Mouse (Mus musculus) hindbrain, embryonic 14.5 days (tissue): ENCODE data around the gene Usp15. TPM values are rescaled to one million over a fixed set of nuclear protein-coding genes. Genes with fewer than 3 reads are reported as not detected.

Experiments
- ATAC-seq: fragments of 200-750 bp; cut with Nextera tagmentation; 2 replicates; pipeline ENCODE4 v1.8.0; 2017; ENCODE audit warnings: moderate number of reproducible peaks, mild to moderate bottlenecking, moderate TSS enrichment, moderate library complexity; ENCODE audit not compliant: low FRiP score
- DNase-seq: peaks from one replicate; pipeline ENCODE4 v3.0.0-alpha.2; 2015; ENCODE audit warnings: low spot score
- H3K27ac ChIP-seq: fragments of 300-500 bp; sonication (generic); 2 replicates; pipeline ENCODE4 v1.5.1; 2014; ENCODE audit warnings: mild to moderate bottlenecking, moderate library complexity
- H3K27me3 ChIP-seq: fragments of 300-500 bp; sonication (generic); 2 replicates; pipeline ENCODE4 v1.6.1; 2014; ENCODE audit warnings: mild to moderate bottlenecking, low read length, mixed read lengths; ENCODE audit not compliant: control insufficient read depth, insufficient read depth
- H3K36me3 ChIP-seq: fragments of 300-500 bp; sonication (generic); replicated peaks from 2 replicates; pipeline ENCODE4 v1.6.1; 2014; ENCODE audit not compliant: control insufficient read depth, insufficient read depth
- H3K4me1 ChIP-seq: fragments of 300-500 bp; sonication (generic); replicated peaks from 2 replicates; pipeline ENCODE4 v1.6.1; 2014; ENCODE audit warnings: antibody characterized with exemption, low read length, mixed read lengths; ENCODE audit not compliant: control insufficient read depth, insufficient read depth
- H3K4me2 ChIP-seq: fragments of 300-500 bp; sonication (generic); replicated peaks from 2 replicates; pipeline ENCODE4 v1.6.1; 2014; ENCODE audit warnings: mild to moderate bottlenecking, moderate library complexity
- H3K4me3 ChIP-seq: fragments of 300-500 bp; sonication (generic); replicated peaks from 2 replicates; pipeline ENCODE4 v1.5.1; 2014; ENCODE audit warnings: mild to moderate bottlenecking, low read length
- H3K9ac ChIP-seq: fragments of 300-500 bp; sonication (generic); 2 replicates; pipeline ENCODE4 v1.6.1; 2014
- H3K9me3 ChIP-seq: fragments of 300-500 bp; sonication (generic); 2 replicates; pipeline ENCODE4 v1.6.1; 2016; ENCODE audit warnings: low read length; ENCODE audit not compliant: control insufficient read depth
- WGBS: fragments of 180-500 bp; shearing (Covaris S2); extraction: QIAGEN DNeasy Blood & Tissue Kit; methylation state at CpG from one replicate; pipeline ENCODE4 v1.1.7; 2014; 5-methylcytosine and 5-hydroxymethylcytosine counted together
- polyA plus RNA-seq: library from polyadenylated mRNA; unstranded; fragments of >200 nt; fragmentation: Nextera tagmentation; extraction: Ambion mirVana; gene quantifications from 2 replicates; pipeline ENCODE4 v1.2.1, GENCODE M21; 2014

The Usp15 gene
- polyA plus RNA-seq, 1 experiment from 2014 or later, result 99.7 TPM

DNA sequence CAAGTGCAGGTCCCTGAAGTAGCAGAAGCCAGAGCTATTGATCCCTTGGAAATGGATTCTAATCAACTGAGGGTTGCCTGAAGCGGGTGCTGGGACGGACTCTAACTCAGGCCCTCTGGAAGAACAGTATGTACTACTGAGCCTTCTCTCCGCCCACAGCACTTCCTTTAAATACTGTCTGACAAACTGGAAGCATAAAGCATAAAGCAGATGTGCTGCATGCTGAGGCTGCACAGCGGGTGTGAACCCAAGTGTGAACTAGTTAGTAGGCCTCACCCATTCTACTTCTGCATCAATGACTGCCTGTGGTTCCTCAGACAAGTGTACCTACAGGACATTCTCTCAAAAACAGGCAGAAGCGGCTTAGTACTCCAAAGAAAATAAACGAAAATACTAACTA, 41.0 kb downstream of the Usp15 start:
- Histone ChIP-seq H3K36me3 (peaks cover 36% of the 10 kb centered on the region), H3K27me3 (no peaks in the 10 kb centered on the region), H3K27ac (no peak overlapping the region), H3K4me1 (no peaks in the 10 kb centered on the region), H3K4me3 (no peak overlapping the region), H3K9me3 (no peaks in the 10 kb centered on the region), H3K9ac (no peak overlapping the region), H3K4me2 (no peak overlapping the region)
- no peak for ATAC-seq
- no peak for DNase-seq
- WGBS, result 94% methylated on average over 6 of the region's 6 CpGs

DNA sequence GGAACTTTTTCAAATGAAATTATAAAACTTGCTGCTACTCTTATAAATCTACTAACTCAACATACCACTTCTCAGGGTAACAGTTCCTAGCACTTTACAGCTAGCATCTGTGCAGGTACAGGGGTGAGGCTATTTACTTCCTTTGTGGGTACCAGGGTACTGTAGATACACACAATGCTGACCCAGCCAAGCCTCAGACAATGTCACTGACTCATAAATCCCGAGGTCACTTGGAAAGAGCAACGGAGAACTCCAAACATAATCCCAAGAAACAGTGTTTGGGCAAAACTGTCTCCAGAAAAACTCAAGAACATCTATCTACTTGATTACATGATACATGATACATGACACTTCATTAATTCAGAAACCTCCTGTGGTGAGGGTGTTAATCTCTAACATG, 43.5 kb downstream of the Usp15 start:
- 90% methylated on average over 2 of the region's 2 CpGs for WGBS
- H3K9ac ChIP-seq, result no peak overlapping the region

DNA sequence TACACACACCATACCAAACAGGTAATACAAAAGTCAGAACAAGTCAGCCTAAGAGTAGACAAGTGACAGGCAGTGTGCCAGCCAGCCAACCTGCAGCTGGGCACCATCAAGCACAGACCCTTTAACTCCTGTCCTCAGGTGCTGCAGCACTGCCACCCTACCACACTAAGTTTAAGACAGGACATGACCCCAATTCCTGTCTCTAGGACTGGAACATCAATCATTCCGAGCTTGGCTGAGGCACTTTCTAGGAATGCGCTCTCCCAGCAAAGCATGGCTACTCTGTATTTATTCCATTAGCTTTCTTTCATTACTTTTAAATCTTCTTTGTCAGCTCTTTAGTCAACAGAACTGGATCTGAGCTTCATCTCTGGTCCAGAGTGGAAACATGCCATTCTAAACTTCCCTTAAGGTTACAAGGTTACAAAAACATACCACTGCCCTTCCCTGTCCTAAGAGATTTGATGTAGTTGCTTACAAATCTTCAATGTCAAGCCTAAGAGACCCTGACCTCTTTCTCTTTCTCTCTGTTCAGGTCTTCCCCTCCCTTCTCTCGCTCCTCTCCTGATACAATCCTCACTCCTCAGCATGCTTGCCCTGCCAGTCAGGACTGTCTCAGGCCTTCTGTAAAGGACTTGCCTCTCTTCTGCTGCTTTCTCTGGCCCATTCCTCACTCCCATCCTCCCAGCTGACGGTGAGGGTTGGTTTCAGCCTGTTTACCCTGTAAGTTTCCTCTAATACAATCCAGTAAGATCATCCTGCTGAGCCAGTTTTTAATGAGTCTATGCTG, 48.6 kb downstream of the Usp15 start:
- H3K9ac ChIP-seq, result no peak overlapping the region
- WGBS, result 80% methylated on average over 4 of the region's 4 CpGs
- no peak overlapping the region for H3K27ac ChIP-seq
- ATAC-seq, result no peak
- H3K27me3 ChIP-seq, result no peaks in the 10 kb centered on the region
- no peak for DNase-seq
- H3K36me3 ChIP-seq, result peaks cover 30% of the 10 kb centered on the region
- no peaks in the 10 kb centered on the region for H3K9me3 ChIP-seq
- H3K4me2 ChIP-seq, result no peak overlapping the region
- no peak overlapping the region for H3K4me3 ChIP-seq
- H3K4me1 ChIP-seq, result no peaks in the 10 kb centered on the region

More for the DNA sequence above, 43.5 kb downstream of the Usp15 start:
- H3K9me3 ChIP-seq, result no peaks in the 10 kb centered on the region
- H3K27me3 ChIP-seq, result no peaks in the 10 kb centered on the region
- DNase-seq (no peak), ATAC-seq (no peak)
- H3K36me3 ChIP-seq, result peaks cover 25% of the 10 kb centered on the region
- no peak overlapping the region for H3K4me3 ChIP-seq
- H3K4me2 ChIP-seq, result no peak overlapping the region
- no peaks in the 10 kb centered on the region for H3K4me1 ChIP-seq
- H3K27ac ChIP-seq, result no peak overlapping the region

DNA sequence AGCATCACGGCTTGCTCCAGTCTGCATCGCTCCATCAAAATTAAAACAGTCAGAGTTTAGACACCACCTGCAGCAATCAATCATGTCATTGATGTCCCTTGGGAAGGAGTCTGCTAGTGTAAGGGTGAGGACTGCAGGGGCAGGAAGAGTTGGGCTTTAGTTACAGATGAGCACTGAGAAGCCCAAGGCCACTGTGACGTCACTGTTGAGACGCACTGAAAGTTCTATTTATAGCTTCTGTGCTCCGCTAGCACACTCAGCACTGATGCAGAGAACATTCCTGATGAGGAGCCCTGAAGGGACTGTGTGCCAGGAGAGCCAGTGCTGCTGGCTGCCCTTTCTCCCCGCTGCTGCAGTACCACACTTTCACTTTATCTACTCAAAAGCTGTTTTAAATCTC, 49.6 kb downstream of the Usp15 start:
- no peak overlapping the region for H3K27ac ChIP-seq
- ATAC-seq (0 out of 2 replicates have a peak, but pooled peaks have one; percentile 34), DNase-seq (peak; percentile 32)
- WGBS, result 43% methylated on average over 6 of the region's 6 CpGs
- H3K4me3 ChIP-seq, result no peak overlapping the region
- no peaks in the 10 kb centered on the region for H3K4me1 ChIP-seq
- peaks cover 34% of the 10 kb centered on the region for H3K36me3 ChIP-seq
- H3K27me3 ChIP-seq, result no peaks in the 10 kb centered on the region
- no peak overlapping the region for H3K4me2 ChIP-seq
- H3K9me3 ChIP-seq, result no peaks in the 10 kb centered on the region
- H3K9ac ChIP-seq, result no peak overlapping the region

DNA sequence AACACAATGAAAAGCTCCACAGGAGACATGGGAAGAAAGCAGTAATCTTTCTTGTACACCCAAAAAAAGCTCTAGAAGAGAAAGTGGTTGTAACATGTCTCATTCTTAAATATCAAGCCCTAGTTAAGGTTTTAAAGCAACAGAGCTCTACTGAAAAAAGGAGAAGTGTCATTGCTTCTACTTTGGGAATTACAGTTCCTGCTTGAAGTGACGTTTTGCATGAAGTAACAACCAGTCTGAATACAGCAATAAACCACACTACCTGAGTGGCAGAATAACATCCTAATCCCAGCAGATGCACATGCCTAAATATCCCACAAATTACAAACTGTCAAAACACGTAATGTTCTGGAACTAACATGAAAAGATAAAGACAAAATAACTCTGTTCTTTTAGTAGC, 50.4 kb downstream of the Usp15 start:
- ATAC-seq (no peak), DNase-seq (no peak)
- Histone ChIP-seq H3K4me3 (no peak overlapping the region), H3K36me3 (peaks cover 29% of the 10 kb centered on the region), H3K27ac (no peak overlapping the region), H3K9ac (no peak overlapping the region), H3K4me2 (no peak overlapping the region), H3K9me3 (no peaks in the 10 kb centered on the region), H3K27me3 (no peaks in the 10 kb centered on the region), H3K4me1 (no peaks in the 10 kb centered on the region)
- WGBS, result 90% methylated on average over 2 of the region's 2 CpGs

DNA sequence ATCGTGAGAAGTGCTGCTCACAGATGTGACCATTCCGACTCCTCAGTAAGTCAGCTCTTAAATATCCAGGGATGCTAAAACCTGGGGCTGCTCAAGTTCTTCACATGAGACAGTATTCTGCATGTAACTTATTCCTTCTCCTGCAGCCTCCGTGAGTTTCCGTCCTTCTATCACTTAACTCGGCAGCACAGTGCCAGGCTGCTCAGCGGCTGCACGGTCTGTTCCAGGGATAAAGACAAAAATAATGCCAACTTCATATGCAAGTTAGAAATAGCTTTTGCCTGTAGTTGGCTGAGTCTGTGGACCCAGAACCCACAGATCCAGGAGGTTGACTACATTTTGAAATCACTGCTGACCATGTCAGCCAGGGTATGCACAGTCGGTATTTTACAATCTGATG, 52.5 kb downstream of the Usp15 start:
- Histone ChIP-seq H3K36me3 (peaks cover 34% of the 10 kb centered on the region), H3K27ac (no peak overlapping the region), H3K4me2 (no peak overlapping the region), H3K27me3 (no peaks in the 10 kb centered on the region), H3K9me3 (no peaks in the 10 kb centered on the region), H3K4me3 (no peak overlapping the region), H3K9ac (no peak overlapping the region), H3K4me1 (no peaks in the 10 kb centered on the region)
- DNase-seq (no peak), ATAC-seq (no peak)
- WGBS, result 96% methylated on average over 8 of the region's 8 CpGs

DNA sequence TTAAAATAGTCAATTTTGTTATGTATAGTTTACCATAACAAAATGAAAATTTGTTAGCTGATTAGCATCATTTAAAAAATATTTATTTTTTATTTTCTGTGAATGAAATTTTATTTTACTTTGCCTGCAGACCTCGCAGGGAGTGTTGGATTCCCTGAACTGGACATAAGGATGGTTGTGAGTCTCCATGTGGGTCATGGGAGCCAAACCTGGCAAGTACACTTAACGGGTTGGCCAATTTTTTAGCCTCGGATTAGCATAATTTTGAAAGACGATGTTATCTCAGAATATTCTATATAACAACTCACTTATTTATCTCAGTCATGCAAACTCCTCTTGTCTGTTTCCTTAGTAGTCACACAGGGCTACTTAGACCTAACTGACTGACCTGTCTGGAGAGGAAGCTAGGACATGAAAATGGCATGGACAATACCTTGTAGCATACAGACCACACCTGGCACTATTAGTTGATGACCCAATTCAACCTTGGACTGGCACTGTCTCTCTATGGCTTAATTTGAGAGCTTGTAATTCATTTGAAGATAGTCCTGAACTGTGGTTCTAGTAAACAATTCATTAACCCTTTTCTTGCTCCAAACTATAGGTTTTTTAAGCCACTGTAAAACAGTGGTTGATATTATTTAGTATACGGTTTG, 54.3 kb downstream of the Usp15 start:
- ATAC-seq, result no peak
- no peaks in the 10 kb centered on the region for H3K4me1 ChIP-seq
- 95% methylated on average over 5 of the region's 5 CpGs for WGBS

DNA sequence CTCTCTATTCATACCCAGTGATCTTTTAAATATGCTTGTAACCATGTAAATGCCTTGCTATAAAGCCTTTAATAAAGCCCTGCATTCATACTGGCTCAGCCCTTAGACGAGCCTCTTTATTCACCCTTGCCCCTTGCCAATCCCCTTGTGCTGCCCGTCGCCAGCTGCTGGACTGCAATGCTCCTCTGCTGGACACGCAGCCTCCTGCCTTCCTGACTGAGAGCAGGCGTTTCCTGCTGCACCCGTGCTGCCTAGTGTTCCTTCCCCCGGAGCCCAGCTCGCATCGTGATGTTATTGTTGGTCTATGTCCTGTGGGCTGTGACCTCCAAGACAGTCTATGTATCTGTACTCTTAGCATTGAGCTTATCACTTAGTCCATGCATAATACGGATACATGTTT, 61.0 kb downstream of the Usp15 start:
- H3K36me3 ChIP-seq, result peaks cover 38% of the 10 kb centered on the region
- H3K4me2 ChIP-seq, result no peak overlapping the region
- H3K9ac ChIP-seq, result no peak overlapping the region
- peaks cover 5% of the 10 kb centered on the region; the same call in 1 of the 2 replicates for H3K4me1 ChIP-seq
- WGBS, result 43% methylated on average over 10 of the region's 10 CpGs
- H3K27ac ChIP-seq, result no peak overlapping the region
- no peak for DNase-seq
- ATAC-seq, result peak; percentile 59; the same call in 1 of the 2 replicates
- no peak overlapping the region for H3K4me3 ChIP-seq
- H3K9me3 ChIP-seq, result no peaks in the 10 kb centered on the region
- no peaks in the 10 kb centered on the region for H3K27me3 ChIP-seq

More for the DNA sequence above, 54.3 kb downstream of the Usp15 start:
- Histone ChIP-seq H3K27me3 (no peaks in the 10 kb centered on the region), H3K36me3 (peaks cover 34% of the 10 kb centered on the region), H3K9me3 (no peaks in the 10 kb centered on the region), H3K4me2 (no peak overlapping the region), H3K9ac (no peak overlapping the region), H3K4me3 (no peak overlapping the region), H3K27ac (no peak overlapping the region)
- no peak for DNase-seq

DNA sequence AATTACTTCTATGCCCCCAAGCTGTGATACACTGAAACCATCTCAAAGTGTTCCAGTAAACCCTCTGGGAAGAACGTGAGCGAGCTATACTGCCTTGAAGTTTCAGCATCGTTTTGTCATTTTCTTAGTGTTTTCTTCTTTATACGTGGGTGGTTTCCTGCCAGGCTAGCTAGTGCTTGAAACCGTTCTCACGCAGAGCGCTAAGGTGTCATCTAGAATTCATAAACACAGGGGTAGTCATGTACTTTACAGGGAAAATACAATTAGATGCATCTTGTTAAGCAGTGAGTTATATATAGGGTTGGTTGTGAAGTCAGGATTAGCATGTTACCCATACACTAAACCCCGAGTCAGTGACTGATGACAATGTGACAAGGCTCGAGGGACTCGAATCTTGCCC, 65.3 kb downstream of the Usp15 start:
- H3K9me3 ChIP-seq, result no peaks in the 10 kb centered on the region
- no peak for ATAC-seq
- H3K4me2 ChIP-seq, result no peak overlapping the region
- H3K4me3 ChIP-seq, result no peak overlapping the region
- peaks cover 64% of the 10 kb centered on the region for H3K36me3 ChIP-seq
- H3K27me3 ChIP-seq, result no peaks in the 10 kb centered on the region
- H3K27ac ChIP-seq, result no peak overlapping the region
- H3K4me1 ChIP-seq, result peaks cover 5% of the 10 kb centered on the region; the same call in 1 of the 2 replicates
- WGBS, result 92% methylated on average over 10 of the region's 10 CpGs
- DNase-seq, result no peak
- H3K9ac ChIP-seq, result no peak overlapping the region
